Mouse (Mus musculus) thymus, adult 18-20 months (tissue): ENCODE measurements at regions not wholly inside any gene's neighbourhood (a gene's known extent, or its start where the extent isn't known, plus 50 kb on each side); places are given as distances from the start of the nearest gene placed in this dataset.

Experiments used
- DNase-seq, 2 experiments: peaks; one replicate each; pipeline ENCODE4 v3.0.0; 2022; ENCODE audit warnings: mixed read lengths in 2 of 2

GRCm38 (mm10) chr4:150758467-150759237 lies 95.1 kb upstream of the Errfi1 start:
- DNase-seq = no peak

- DNase-seq = no peak
These were observed 95.8 kb upstream of the Errfi1 start for GRCm38 (mm10) chr4:150757815-150758426.

DNA sequence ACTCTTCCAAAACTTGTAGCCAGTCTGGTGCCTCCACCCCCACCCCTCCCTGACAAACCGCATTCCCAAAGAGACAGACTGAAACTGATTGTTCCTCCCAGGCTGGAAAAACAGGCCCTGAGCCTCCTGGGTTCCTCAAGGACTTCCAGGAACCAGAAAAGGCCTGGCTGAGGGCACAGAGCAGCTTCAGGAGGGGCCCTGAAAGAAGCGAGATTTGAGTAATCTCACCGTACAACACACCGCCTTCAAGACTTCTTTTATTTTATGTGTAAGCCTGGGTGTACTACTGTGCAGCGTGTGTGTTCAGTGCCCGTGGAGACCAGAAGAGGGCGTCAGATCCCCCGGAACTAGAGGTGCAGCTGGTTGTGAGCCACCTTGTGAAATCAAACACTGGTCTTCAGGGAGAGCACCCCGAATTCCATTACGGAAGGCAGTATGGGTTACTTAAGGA lies 96.4 kb upstream of the Errfi1 start:
- DNase-seq = no peak

- no peak for DNase-seq
These were observed 98.3 kb upstream of the Errfi1 start for GRCm38 (mm10) chr4:150755446-150755845.

DNA sequence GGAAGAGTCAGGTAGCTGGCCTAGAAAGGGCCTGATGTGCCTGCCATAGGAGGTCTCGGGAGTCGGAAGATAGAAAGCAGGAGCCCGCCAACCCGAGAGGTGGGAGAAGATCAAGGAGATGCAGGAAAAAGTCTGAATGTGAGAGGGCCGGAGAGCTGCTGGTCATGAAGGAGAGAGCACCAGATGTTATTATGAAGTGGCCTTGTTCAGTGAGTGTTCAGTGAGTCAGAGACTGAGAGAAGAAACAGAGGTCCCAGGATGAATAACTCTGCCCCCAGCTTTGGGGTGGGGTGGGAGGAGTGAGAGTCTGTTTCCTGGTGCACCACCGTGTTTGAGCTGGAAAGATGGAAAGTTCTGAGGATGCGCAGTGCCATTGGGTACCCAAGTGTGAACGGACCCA lies 100.2 kb upstream of the Slc45a1 start:
- no peak for DNase-seq

DNA sequence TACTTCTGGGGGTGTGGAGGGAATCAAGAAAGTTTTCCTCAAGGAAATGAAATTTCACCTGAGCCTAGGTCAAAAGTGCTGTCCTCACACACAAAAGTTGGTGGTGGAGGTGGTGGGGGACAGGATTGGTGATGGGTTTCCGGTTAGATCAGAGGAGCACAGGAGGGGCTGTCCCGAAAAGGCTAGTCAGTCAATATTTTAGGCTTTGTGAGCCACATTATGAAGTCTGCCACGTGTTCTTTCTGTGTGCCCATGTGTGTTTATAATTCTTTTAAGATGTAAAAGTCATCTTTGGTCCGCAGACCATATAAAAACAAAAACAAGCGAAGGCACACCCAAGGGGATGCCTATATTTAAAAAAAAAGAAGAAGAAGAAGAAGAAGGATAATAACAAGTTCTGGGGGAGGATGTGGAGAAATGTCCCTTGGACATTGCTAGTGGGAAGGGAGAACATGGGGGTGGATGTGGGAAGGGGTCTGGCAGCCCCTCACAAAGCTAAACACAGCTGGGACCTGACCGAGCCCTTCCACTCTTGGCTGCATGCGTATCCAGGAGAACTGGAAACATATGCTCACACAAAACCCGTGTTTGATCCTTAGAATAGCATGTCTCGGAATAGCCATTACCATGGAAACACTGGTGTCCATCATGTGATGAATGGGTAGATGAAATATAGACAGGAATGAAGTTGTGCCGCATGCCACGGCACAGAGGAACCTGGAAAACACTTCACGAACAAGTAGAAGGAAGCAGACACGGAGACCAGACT lies 98.7 kb upstream of the Slc45a1 start:
- no peak for DNase-seq

DNA sequence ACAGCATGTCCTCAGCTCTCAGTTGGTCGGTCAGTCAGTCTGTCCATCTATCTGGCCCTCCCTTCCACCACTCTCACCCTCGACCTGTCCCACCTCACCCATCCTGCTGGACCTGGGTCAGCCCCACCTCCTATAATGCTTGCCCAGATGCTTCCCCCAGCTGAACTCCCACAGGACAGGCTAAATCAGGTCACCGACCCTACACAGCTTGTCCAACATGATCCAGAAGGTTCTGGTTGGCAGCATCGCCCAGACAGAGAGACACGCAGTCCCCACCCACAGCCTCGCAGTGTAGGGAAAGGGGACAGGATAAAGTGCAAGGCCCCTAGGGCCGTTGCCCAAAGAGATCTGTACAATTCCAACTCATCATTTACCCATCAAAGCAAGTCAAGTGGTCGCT lies 97.1 kb upstream of the Slc45a1 start:
- no peak for DNase-seq

GRCm38 (mm10) chr4:150748099-150749000 lies 96.4 kb upstream of the Slc45a1 start:
- DNase-seq = no peak

GRCm38 (mm10) chr4:150746430-150746923 lies 94.5 kb upstream of the Slc45a1 start:
- DNase-seq = peak in 1 of 2 experiments; percentile 23

GRCm38 (mm10) chr4:150745529-150746429 lies 93.8 kb upstream of the Slc45a1 start:
- DNase-seq = peak in 1 of 2 experiments; percentile 50

GRCm38 (mm10) chr4:150743508-150743907 lies 91.5 kb upstream of the Slc45a1 start:
- DNase-seq = no peak

DNA sequence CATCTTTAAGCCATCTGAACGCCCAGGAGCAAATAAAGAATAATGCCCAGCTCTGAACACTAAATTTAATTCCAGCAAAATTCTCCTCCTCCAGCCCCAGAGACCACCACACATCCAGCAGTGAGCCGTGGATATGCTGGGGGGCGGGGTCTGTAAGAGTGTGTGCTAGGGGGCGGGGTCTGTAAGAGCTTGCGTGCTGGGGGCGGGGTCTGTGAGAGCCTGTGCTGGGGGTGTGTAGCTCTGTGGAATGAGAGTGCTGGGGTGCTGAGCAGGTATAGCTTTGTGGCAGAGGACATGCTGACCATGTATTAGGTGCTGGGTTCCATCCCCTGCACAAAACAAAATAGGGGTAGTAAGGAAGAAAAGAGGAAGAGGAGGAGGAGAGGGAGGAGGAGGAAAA lies 91.1 kb upstream of the Slc45a1 start:
- peak in 1 of 2 experiments; percentile 34 for DNase-seq

GRCm38 (mm10) chr4:150741810-150742209 lies 89.8 kb upstream of the Slc45a1 start:
- DNase-seq = no peak

- DNase-seq = no peak
These were observed 88.2 kb upstream of the Slc45a1 start for GRCm38 (mm10) chr4:150740167-150740566.

DNA sequence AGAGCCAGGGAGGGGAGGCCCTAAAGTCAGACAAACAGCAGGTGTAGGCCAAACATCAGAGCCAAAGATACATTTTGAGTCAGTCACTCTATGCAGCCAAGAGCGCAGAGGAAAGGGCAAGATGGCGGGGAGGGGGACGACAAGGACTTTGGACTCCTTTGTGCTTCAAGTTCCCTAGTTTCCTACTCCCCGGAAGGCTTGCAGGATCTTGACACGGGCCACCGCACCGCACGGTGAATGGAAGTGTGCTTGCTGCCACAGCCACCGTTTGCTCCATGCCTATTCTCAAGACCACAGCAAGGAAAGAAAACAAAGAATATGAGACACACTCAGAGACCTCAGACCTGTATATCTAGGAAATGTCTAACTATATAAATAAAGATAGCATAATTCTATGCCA lies 86.8 kb upstream of the Slc45a1 start:
- DNase-seq = no peak

DNA sequence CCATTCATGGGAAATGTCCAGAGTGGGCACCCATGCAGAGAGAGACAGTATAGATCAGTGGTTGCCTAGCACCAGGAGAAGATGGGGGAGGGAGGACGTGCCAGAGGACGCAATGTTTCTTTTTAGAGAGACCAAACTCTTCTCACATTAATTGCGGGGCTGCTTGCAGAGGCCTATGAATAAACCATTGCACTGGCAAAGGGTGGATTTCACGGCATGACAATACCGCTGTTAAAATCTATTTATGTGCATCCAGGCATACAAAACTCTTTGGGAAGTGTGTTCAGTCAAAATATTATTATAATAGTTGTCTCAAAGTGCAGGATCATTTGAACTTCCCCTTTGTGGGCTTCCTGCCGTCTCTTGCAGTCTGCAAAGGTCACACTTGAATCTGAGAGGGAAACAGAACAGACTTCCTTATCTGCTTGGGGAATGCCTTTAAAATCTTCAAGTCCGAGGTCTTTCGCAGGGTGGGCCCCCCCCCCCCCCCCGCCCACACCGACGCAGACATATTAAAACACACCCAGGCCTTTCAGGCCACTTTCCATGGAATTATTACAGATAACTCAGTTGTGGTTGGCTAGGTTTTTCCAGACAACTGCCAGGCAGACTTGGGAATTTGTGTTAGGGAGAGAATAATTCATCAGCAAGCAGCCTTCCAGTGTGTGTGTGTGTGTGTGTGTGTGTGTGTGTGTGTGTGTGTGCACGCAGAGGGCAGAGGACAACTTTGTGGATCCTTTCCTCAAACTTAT lies 78.3 kb upstream of the Slc45a1 start:
- no peak for DNase-seq

DNA sequence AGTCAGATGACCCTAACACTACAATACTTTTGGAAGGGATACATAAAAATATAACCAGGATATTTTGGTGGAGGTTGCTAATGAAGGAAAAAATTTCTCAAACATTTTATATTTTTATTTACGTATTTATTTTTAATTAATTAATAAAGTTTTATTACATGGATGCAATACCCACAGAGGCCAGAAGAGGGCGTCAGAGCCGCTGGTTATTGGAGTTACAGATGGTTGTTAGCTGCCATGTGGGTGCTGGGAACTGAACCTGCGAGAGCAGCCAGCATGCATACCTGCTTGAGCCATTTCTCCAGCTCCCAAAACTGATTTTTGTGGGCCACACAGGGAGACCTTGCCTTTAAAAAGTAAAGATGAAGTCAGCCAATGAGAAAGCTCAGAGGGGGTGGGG lies 74.6 kb upstream of the Slc45a1 start:
- no peak for DNase-seq

- DNase-seq = no peak
These were observed 74.1 kb upstream of the Slc45a1 start for GRCm38 (mm10) chr4:150726136-150726480.

- no peak for DNase-seq
These were observed 73.6 kb upstream of the Slc45a1 start for GRCm38 (mm10) chr4:150725443-150726135.

DNA sequence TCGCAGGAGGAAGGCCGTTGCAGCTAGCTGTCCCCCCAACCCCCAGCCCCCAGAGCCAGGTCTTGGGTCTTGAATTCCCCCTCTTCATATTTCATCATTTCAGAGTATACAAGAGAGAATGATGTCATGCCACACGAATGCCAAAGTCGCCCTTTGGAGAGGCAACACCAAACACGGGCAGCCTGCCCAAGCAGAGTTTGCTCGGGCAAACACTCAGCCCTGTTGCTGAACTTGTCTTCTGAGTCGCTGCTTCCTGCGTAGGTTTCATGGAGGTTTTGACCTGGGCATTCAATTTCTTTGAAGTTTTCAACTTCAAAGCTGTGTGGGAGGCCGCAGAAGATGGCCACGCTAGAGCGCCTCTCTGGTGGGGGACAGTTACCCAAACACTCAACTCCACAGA lies 72.8 kb upstream of the Slc45a1 start:
- DNase-seq = no peak
